Mouse (Mus musculus) MEL-GATA-1-ER (cell line): ENCODE measurements around the gene Rapsn.
A peak's percentile ranks its signal among the peaks of the same experiment; 100 is the strongest.

ENCODE experiments used
- DNase-seq: peaks from one replicate; pipeline ENCODE4 v3.0.0-alpha.2; 2012; ENCODE audit warnings: low read depth; ENCODE audit errors: extremely low read depth

Gene Rapsn

GRCm38 (mm10) chr2:91053181-91053933, 17.9 kb downstream of the Rapsn start:
- no peak for DNase-seq

GRCm38 (mm10) chr2:91053934-91054382, 18.5 kb downstream of the Rapsn start, which contains the start of gene Psmc3:
Gene Psmc3, plus strand, starts transcription at chr2:91054009.
- peak; percentile 83 for DNase-seq

- DNase-seq: no peak
These were observed 23.0 kb downstream of the Rapsn start for GRCm38 (mm10) chr2:91058435-91058834.

- DNase-seq: no peak
These were observed 24.0 kb downstream of the Rapsn start for GRCm38 (mm10) chr2:91059376-91059775.

DNA sequence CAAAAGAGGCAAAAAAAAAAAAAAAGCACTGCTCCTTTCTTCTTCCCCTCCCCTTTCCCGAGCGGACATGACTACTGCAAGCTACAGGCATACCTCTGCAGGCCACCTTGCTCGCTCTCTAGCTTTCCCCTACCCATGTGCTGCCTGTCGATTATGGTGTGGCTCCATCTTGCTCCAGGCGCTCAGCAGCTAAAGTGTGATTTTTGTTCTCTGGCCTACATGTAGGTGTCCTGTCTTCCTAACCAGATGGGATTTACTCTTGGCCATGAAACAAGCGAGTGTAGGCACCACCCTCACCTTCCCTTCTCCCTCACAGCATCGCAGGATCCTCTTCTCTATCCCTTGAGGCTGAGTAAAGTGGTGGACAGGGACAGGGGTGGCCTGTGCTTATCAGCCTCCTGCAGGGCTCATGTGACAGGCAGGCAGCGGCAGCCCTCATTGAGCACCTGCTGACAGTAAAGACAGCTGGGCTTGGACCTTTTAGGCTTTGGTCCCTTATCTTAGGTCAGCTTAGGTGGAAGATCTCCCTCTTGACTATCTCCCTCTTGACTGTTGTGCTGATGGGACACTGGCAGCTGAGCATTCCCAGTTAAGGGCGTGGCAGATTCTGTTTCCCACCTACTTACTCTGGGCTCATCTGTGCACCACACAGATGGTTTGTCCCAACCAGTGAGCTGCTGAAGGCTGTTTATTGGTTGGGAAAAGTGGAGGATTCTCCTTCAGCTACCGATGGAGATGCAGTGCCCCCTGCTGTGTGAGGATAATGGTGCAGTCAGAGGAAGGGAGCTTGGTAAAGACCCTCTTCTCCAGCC, 25.3 kb downstream of the Rapsn start:
- DNase-seq: no peak

DNA sequence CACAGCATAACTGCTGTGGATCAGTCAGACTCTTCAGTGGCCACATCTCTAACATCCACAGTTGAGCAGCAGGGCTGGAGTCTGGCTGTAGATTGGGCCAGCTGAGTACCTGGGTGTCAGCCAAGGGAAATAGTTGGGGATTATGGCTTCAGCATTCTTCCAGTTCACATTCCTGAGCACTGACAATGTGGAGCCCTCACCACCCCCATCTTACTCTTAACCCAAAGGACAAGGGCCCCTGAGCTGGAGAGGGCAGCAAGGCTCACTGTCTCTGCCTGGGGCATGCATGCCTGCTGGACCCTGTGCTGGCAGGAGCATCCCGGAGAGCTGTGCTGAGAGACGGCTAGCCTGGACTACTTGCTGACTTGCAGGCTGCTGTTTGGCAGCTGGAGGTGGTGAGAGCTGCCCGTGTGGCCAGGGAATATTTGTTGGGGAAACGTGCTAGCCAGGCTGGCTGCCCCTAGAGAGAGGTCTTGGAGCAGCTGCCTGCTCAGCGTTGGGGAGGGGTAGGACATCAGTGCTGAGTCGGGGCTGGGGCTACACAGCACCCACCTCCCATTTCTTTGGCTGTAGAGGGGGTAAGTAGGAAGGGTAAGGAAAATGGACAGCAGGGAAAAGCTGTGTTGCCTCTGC, 26.5 kb downstream of the Rapsn start:
- DNase-seq: no peak

DNA sequence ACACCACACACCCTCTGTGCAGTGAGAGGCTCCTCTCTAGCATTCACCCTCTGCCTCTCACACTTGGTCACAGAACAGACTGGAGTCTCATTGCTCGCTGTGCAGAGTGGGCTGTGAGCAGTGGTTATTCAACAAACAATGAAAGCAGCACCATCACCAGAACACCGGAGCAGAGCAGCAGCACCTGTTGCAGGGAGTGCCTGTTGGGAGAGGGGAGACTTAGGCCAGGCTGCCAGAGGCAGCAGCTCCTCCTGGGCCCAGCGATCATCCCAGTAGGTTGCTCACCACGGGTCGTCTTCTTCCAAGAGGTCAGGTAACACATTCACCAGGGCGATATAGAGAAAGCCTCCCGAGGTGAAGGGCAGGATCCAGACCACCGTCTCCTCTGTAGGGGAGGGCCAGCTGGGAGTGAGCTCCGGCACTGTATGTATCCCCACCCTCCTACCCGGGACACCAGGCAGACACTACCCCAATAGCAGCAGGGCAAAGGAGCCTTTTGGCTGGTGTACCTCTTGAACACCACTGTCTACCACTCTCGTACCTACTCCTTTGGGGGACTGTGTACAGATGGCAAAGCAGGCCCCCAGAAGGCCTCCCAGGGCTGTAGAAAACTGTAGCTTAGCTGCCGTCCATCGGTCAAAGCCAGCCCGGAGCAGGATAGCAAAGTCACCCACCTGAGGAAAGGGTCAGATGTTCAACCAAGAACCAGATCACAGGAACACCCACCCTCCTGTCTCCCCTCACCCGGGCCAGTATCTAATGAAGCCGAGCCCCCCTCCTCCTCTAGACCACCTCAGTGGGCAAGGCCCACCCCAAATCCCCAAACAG, 27.6 kb downstream of the Rapsn start:
- DNase-seq: no peak

DNA sequence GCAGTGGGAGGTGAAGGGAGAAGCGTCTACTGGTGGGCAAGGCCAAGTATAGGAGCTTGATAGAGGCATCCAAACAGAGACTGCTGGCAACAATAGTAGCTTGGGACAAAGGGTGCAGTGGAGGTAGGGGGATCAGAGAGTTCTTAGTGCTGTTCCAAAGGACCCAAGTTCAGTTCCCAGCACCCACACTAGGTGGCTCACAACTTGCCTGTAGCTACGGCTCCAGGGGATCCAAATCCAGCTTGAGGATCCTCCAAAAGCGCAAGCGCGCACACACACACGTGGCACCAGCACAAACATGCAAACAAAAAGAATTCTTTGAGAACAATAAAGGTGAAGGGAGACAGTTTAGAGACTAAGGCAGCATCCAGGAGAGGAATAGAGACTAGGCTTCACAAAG, 28.8 kb downstream of the Rapsn start:
- no peak for DNase-seq

- no peak for DNase-seq
These were observed 30.1 kb downstream of the Rapsn start for GRCm38 (mm10) chr2:91065544-91065943.

GRCm38 (mm10) chr2:91066455-91066854, 31.0 kb downstream of the Rapsn start:
- DNase-seq: no peak

GRCm38 (mm10) chr2:91068162-91068871, 32.9 kb downstream of the Rapsn start:
- no peak for DNase-seq

DNA sequence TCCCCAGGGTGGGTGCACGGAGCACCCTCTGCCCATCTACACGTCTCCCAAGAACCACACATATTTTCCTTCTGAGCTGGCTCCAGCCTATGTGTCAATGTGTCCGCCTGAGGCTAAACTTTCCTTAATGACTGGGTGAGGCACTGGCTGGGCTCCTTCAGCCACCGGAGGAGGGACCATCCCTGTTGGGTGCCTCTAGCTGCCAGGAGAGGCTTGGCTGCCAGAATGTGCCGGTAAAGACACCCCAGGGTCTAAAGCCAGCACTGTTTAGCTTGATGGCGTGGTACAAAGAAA, 33.4 kb downstream of the Rapsn start:
- DNase-seq: no peak

DNA sequence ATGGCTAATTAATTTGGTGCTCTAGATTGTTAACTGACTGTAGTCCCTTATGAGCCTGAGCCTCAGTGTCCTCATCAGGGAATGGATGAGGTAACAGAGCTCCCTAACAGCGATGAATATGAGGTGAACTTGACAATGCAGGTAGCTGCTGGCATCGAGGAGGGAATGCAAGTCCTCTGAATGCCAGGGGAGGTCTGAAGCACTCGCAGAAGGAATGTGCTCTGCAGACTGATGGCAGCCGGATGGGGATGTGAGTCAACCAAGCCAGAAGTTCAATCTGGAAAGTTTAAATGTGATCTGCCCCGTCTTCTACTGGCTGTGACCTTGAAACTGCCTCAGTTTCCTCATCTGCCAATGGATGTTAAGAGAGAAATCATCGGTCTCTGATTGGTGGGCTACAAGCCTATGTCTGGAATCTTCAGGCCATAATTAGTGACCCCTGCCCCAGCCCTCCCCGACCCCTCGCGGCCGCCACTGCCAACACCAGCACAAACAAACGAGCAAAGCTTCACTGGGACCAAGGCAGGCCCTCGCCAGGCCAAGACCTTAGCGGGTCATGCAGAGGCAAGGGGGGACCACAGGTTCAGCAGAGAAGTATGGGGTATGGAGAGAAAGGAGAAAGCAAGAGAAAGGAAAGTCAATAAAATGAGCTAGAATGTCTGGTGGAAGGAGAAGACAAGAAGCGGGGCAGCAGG, 34.0 kb downstream of the Rapsn start:
- DNase-seq: no peak

DNA sequence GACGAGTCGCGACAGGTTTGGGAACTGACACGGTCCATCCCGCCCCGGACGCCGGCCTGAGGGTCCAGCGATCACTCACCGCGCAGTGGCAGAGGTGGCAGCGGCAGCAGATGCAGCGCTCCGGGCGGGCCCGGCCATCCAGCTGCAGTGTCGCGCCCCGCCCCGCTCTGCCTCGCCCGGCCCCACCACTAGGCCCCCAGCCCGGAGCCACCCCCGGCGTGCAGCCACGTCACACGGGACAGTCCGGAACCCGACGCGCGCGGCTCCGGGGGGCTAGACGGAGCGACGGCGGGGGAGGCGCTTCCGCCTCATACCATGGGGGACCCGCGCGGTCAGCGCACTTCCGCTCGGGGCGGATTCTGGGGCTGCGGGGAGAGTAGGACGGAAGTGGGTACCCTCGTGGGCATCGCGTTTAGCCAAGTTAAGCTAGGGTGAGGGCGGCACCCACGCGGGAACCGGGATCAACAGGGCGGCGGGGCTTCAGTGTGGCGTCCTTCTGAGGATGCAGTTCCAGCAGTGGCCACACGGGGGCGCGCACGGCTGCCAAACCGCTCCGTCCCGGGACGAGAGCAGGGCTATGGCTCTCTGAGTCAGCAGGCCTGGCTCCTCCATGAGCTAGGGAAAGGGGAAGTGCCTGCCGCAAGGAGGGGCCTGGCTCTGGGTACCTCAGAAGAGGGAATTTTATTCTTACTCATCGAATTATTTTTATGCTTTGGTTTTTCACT, 34.8 kb downstream of the Rapsn start, which contains the start of gene Slc39a13:
Gene Slc39a13, minus strand, starts transcription at position 342 of the 725 bp plus-strand sequence.
- DNase-seq: peak; percentile 90

- DNase-seq: no peak
These were observed 35.6 kb downstream of the Rapsn start for GRCm38 (mm10) chr2:91071059-91071458.

- no peak for DNase-seq
These were observed 36.7 kb downstream of the Rapsn start for GRCm38 (mm10) chr2:91072092-91072491.

GRCm38 (mm10) chr2:91077957-91078313, 42.5 kb downstream of the Rapsn start:
- DNase-seq: no peak

- no peak for DNase-seq
These were observed 43.0 kb downstream of the Rapsn start for GRCm38 (mm10) chr2:91078314-91079025.

- DNase-seq: no peak
These were observed 43.6 kb downstream of the Rapsn start for GRCm38 (mm10) chr2:91079026-91079384.
